Mouse (Mus musculus): Measurements from ENCODE around the gene Asb10.

GRCm38 (mm10) chr5:24578109-24578963 is 37.6 kb upstream of the Asb10 start:
- no peak for TF ChIP-seq CTCF (IDR thresholded peaks at IDR 0.05)
- TF ChIP-seq EP300 (IDR thresholded peaks at IDR 0.05), result no peak
